Mouse (Mus musculus) heart, postnatal 0 days (tissue): ENCODE measurements around the gene Orai3.

ENCODE experiments used
- CTCF ChIP-seq: IDR thresholded peaks from 2 replicates; pipeline ENCODE4 v1.5.1; 2016; ENCODE audit warnings: antibody characterized with exemption, control low read depth, low read depth
- EP300 ChIP-seq: IDR thresholded peaks from 2 replicates; pipeline ENCODE4 v1.6.1; 2016; ENCODE audit warnings: antibody characterized with exemption, low read depth

- TF ChIP-seq CTCF (no peak), EP300 (no peak)
These were observed 41.0 kb downstream of the Orai3 start for GRCm38 (mm10) chr7:127810650-127811049.
